Comparison of ENCODE assay signal across 8 mouse cellular contexts in genomic region chr17:71183657-71184261, GRCm38 (mm10). TPM values are rescaled to one million over a fixed set of nuclear protein-coding genes. Genes with fewer than 3 reads are reported as not detected.
DNase-seq lines count a peak whose midpoint lies in the region; ATAC-seq lines count a peak whose summit lies in the region.

No protein-coding gene starts in this region.

- no peaks in the 10 kb centered on the region for H3K9me3 ChIP-seq in forebrain, embryonic 11.5 days (ENCODE audit: control insufficient read depth, low read length)
- H3K9me3 ChIP-seq in midbrain, embryonic 15.5 days = no peaks in the 10 kb centered on the region

- peak overlapping the region; percentile 83 for H3K4me2 ChIP-seq in forebrain, embryonic 11.5 days (ENCODE audit: low read depth, low read length, severe bottlenecking)
- peak overlapping the region; percentile 84 for H3K4me2 ChIP-seq in midbrain, embryonic 15.5 days

- no peak for ATAC-seq in forebrain, embryonic 11.5 days (replicated peaks; ENCODE audit: low FRiP score)
- ATAC-seq in midbrain, embryonic 15.5 days (replicated peaks) = no peak

- DNase-seq in gastrocnemius, postnatal 10 days = peak; percentile 48
- no peak for DNase-seq in gastrocnemius, postnatal 25 days
- DNase-seq in urinary bladder, adult 2 months (ENCODE audit: low spot score) = peak; percentile 30
- DNase-seq in urinary bladder, postnatal 4 days (ENCODE audit: low spot score in 2 of 2) = no peak
- DNase-seq in forebrain, embryonic 11.5 days (ENCODE audit: low spot score) = peak; percentile 80
- peak; percentile 61 to 72 for DNase-seq in kidney, postnatal 4 days
- DNase-seq in layer of hippocampus, adult 11-12 months (ENCODE audit: low spot score) = no peak

- H3K27ac ChIP-seq in forebrain, embryonic 11.5 days (ENCODE audit: low read depth, low read length) = peak overlapping the region; percentile 90
- H3K27ac ChIP-seq in midbrain, embryonic 15.5 days = peak overlapping the region; percentile 94

- H3K27me3 ChIP-seq in forebrain, embryonic 11.5 days (ENCODE audit: control insufficient read depth, insufficient read depth, low read length) = peaks cover 2% of the 10 kb centered on the region; the same call in 1 of the 2 replicates
- no peaks in the 10 kb centered on the region for H3K27me3 ChIP-seq in midbrain, embryonic 15.5 days (replicated peaks)

- H3K4me1 ChIP-seq in forebrain, embryonic 11.5 days (replicated peaks; ENCODE audit: control insufficient read depth, insufficient read depth, low read length) = peaks cover 5% of the 10 kb centered on the region; the same call in 1 of the 2 replicates
- H3K4me1 ChIP-seq in midbrain, embryonic 15.5 days = peaks cover 26% of the 10 kb centered on the region

- H3K9ac ChIP-seq in forebrain, embryonic 11.5 days (ENCODE audit: low read length) = peak overlapping the region; percentile 86
- H3K9ac ChIP-seq in midbrain, embryonic 15.5 days = peak overlapping the region; percentile 85

- 0% methylated on average over 49 of the region's 79 CpGs for WGBS in forebrain, embryonic 11.5 days
- 1% methylated on average over 64 of the region's 79 CpGs for WGBS in midbrain, embryonic 15.5 days

- H3K36me3 ChIP-seq in forebrain, embryonic 11.5 days (ENCODE audit: control insufficient read depth, insufficient read depth, low read length) = no peaks in the 10 kb centered on the region
- no peaks in the 10 kb centered on the region for H3K36me3 ChIP-seq in midbrain, embryonic 15.5 days (replicated peaks)

- peak overlapping the region; percentile 83 for H3K4me3 ChIP-seq in forebrain, embryonic 11.5 days (ENCODE audit: low read depth, low read length)
- peak overlapping the region; percentile 83 for H3K4me3 ChIP-seq in midbrain, embryonic 15.5 days

RNA-seq across cellular contexts. Expression of gene Lpin2, which starts 1.4 kb away (rescaled TPM):
- total RNA-seq in gastrocnemius, postnatal 10 days (2021) = 10 to 100 TPM in 1 of 2 experiments, 1 to 10 TPM in 1; 8.5 to 10.6 TPM
- 1 to 10 TPM; 4.0 to 4.9 TPM for total RNA-seq in gastrocnemius, postnatal 25 days (2021)
- 13.7 and 18.8 TPM in 2 replicates for polyA plus RNA-seq in urinary bladder, adult 2 months (2012; rRNA removed)
- 47.5 and 53.5 TPM in 2 replicates for polyA plus RNA-seq in forebrain, embryonic 11.5 days (2014; fragmentation: Nextera tagmentation; extraction: Ambion mirVana)
- 44.2 and 47.6 TPM in 2 replicates for polyA plus RNA-seq in midbrain, embryonic 15.5 days (2015; fragmentation: Nextera tagmentation; extraction: Ambion mirVana)

Comparison
In these comparisons a context has a peak if more than half of its experiments do, and no peak if none do; other contexts are left out.
1. DNase-seq: peak in gastrocnemius, postnatal 10 days (single experiment), urinary bladder, adult 2 months (single experiment), forebrain, embryonic 11.5 days (single experiment) and kidney, postnatal 4 days (2 of 2); none in gastrocnemius, postnatal 25 days (single experiment), urinary bladder, postnatal 4 days (0 of 2) and layer of hippocampus, adult 11-12 months (single experiment).